Mouse (Mus musculus) heart, embryonic 10.5 days (tissue): Measurements from ENCODE around the gene Ric8b. TPM values are rescaled to one million over a fixed set of nuclear protein-coding genes. Genes with fewer than 3 reads are reported as not detected.

Experiments
- DNase-seq: peaks from one replicate; pipeline ENCODE4 v3.0.0-alpha.2; 2017; ENCODE audit warnings: low spot score
- H3K27ac ChIP-seq: fragments of 300-500 bp; sonication (generic); 2 replicates; pipeline ENCODE4 v1.5.1; 2016; ENCODE audit warnings: mild to moderate bottlenecking
- H3K27me3 ChIP-seq: fragments of 300-500 bp; sonication (generic); 2 replicates; pipeline ENCODE4 v1.6.1; 2016; ENCODE audit warnings: mild to moderate bottlenecking; ENCODE audit not compliant: poor library complexity, insufficient read depth, severe bottlenecking
- H3K36me3 ChIP-seq: fragments of 300-500 bp; sonication (generic); 2 replicates; pipeline ENCODE4 v1.6.1; 2016; ENCODE audit warnings: mild to moderate bottlenecking, moderate library complexity
- H3K4me1 ChIP-seq: fragments of 300-500 bp; sonication (generic); 2 replicates; pipeline ENCODE4 v1.6.1; 2016; ENCODE audit warnings: mild to moderate bottlenecking
- H3K4me3 ChIP-seq: fragments of 300-500 bp; sonication (generic); 2 replicates; pipeline ENCODE4 v1.5.1; 2016; ENCODE audit warnings: mild to moderate bottlenecking, moderate library complexity
- H3K9me3 ChIP-seq: fragments of 300-500 bp; sonication (generic); 2 replicates; pipeline ENCODE4 v1.6.1; 2016; ENCODE audit warnings: mild to moderate bottlenecking, moderate library complexity
- WGBS: fragments of 180-500 bp; shearing (Covaris S2); methylation state at CpG from one replicate; pipeline ENCODE4 v1.1.7; 2016; 5-methylcytosine and 5-hydroxymethylcytosine counted together
- polyA plus RNA-seq: library from polyadenylated mRNA; unstranded; fragments of >200 nt; fragmentation: Nextera tagmentation; extraction: Ambion mirVana; gene quantifications from 2 replicates; pipeline ENCODE4 v1.2.1, GENCODE M21; 2016

Ric8b gene
- polyA plus RNA-seq, 1 experiment from 2014 or later, result 23.5 TPM

DNA sequence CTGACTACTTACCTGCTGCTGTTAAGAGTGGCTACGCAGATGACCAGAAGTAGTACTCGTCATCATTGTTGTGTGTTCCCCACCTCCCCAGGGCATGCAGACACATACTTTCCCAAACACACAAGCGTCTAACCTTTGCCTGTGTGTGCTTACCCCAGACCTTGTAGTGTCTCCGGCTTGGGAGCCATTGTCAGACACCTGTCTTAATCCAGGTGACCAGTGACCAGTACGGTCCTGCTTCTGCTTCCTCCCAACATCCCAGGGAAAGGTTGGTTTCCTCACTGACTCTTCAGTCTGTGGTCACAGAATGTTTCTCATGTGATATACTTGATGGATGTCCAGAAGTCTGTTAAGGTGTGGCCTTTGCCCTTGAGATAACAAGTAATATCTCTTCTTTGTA is 62.9 kb downstream of the Ric8b start:
- WGBS, result 92% methylated on average over 5 of the region's 5 CpGs
- Histone ChIP-seq H3K36me3 (peaks cover 47% of the 10 kb centered on the region), H3K27me3 (no peaks in the 10 kb centered on the region), H3K4me1 (peaks cover 11% of the 10 kb centered on the region), H3K4me3 (no peak overlapping the region), H3K27ac (no peak overlapping the region), H3K9me3 (no peaks in the 10 kb centered on the region)
- no peak for DNase-seq

DNA sequence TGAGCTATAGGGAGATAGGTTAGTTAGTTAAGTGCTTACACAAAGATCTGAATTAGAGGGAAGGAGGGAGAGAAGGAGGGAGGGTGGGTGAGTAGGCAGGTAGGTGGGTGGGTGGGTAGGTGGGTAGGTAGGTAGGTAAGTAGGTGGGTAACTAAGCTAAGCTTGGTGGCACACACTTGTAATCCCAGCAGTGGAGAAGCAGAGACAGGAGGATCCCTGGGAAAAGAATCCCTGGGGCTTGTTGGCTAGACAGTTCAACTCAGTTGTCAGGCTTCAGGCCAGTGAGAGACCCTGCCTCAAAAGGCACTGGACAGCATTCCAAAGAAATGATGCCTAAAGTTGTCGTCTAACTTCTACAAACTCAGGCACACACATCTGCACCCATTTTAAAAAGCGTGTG is 64.0 kb downstream of the Ric8b start:
- 90% methylated on average over 2 of the region's 2 CpGs for WGBS

DNA sequence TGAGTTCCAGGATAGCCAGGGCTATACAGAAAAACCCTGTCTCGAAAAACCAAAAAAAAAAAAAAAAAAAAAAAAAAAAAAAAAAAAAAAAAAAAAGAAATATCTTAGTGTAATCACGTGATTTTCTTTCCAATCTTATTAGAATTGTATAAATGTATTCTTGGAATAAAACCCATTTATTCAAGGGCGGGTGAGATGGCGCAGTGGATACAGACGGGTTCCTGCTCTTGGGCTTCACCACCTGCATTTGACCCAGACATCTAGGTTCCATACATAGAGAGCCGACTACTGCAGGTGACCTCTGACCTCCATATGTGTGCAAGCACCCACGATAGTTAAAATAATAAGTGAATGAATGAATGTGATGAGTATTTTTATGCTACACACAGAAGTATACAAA is 65.3 kb downstream of the Ric8b start:
- Histone ChIP-seq H3K27me3 (no peaks in the 10 kb centered on the region), H3K27ac (no peak overlapping the region), H3K4me3 (no peak overlapping the region), H3K36me3 (peaks cover 60% of the 10 kb centered on the region), H3K4me1 (peaks cover 11% of the 10 kb centered on the region), H3K9me3 (no peaks in the 10 kb centered on the region)
- WGBS, result 92% methylated on average over 7 of the region's 7 CpGs
- no peak for DNase-seq

More for the DNA sequence above, 64.0 kb downstream of the Ric8b start:
- Histone ChIP-seq H3K36me3 (peaks cover 54% of the 10 kb centered on the region), H3K9me3 (no peaks in the 10 kb centered on the region), H3K27me3 (no peaks in the 10 kb centered on the region), H3K27ac (no peak overlapping the region), H3K4me3 (no peak overlapping the region), H3K4me1 (peaks cover 11% of the 10 kb centered on the region)
- DNase-seq, result no peak

DNA sequence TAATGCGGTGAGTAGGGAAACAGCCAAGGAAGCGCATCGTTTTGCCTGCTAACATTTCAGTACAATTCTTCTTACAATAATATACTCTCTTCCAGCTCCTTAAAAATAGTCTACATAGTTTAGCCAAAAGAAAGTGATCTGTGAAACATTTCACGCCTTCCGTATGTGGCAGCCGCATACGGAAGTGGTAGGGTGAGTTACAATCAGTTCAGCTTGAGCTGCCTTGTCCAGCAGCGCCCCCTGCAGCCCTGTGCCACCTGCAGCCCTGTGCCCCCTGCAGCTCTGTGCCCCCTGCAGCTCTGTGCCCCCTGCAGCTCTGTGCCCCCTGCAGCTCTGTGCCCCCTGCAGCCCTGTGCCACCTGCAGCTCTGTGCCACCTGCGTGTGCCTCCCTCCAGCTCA is 68.5 kb downstream of the Ric8b start:
- no peaks in the 10 kb centered on the region for H3K27me3 ChIP-seq
- no peak overlapping the region for H3K27ac ChIP-seq
- peaks cover 15% of the 10 kb centered on the region for H3K4me1 ChIP-seq
- no peaks in the 10 kb centered on the region for H3K9me3 ChIP-seq
- no peak for DNase-seq
- 82% methylated on average over 9 of the region's 9 CpGs for WGBS
- H3K4me3 ChIP-seq, result no peak overlapping the region
- H3K36me3 ChIP-seq, result peaks cover 52% of the 10 kb centered on the region

DNA sequence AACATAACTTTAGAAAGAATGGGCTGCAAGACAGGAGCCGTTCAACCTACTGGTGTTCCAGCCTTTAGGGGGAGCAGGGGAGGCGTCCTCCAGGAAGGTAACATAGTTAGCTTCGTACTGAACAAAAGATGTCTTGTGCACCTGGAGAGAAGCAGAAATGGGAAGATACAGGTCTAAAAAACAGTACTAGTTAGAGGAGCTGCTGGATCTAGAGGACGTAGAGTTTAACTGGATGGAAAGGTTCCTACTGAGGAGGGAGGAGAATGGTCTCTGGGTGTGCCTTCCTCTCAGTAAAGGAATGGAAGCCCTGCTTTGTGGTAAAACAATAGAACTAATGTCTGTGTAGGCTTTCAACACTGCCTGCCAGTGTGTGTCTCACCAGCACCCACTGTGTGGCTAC is 70.2 kb downstream of the Ric8b start:
- 88% methylated on average over 4 of the region's 4 CpGs for WGBS
- H3K36me3 ChIP-seq, result peaks cover 48% of the 10 kb centered on the region
- H3K9me3 ChIP-seq, result no peaks in the 10 kb centered on the region
- no peak overlapping the region for H3K4me3 ChIP-seq
- H3K4me1 ChIP-seq, result peaks cover 15% of the 10 kb centered on the region
- H3K27ac ChIP-seq, result no peak overlapping the region
- no peaks in the 10 kb centered on the region for H3K27me3 ChIP-seq
- DNase-seq, result no peak

DNA sequence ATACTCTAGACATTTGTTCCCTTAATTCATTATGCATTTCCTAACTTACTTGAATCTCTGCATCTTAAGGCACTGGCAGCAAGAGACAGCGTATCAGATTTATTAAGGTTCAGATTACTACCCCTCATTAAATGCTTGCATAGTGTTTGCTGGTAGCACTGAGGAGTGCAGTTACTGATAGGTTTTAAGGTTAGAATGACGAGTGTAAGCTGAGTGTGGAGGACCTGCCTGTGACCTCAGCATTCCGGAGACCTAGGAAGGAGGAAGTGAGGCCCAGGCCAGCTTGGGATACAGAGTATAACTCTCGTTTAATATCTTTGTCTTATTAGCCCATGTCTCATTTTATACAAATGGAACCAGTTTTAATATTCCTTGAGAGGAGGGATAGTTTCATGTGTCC is 71.2 kb downstream of the Ric8b start:
- WGBS, result 68% methylated on average over 4 of the region's 4 CpGs
- peaks cover 38% of the 10 kb centered on the region for H3K36me3 ChIP-seq
- H3K27ac ChIP-seq, result no peak overlapping the region
- peaks cover 11% of the 10 kb centered on the region for H3K4me1 ChIP-seq
- H3K27me3 ChIP-seq, result no peaks in the 10 kb centered on the region
- no peak for DNase-seq
- H3K9me3 ChIP-seq, result no peaks in the 10 kb centered on the region
- H3K4me3 ChIP-seq, result no peak overlapping the region

DNA sequence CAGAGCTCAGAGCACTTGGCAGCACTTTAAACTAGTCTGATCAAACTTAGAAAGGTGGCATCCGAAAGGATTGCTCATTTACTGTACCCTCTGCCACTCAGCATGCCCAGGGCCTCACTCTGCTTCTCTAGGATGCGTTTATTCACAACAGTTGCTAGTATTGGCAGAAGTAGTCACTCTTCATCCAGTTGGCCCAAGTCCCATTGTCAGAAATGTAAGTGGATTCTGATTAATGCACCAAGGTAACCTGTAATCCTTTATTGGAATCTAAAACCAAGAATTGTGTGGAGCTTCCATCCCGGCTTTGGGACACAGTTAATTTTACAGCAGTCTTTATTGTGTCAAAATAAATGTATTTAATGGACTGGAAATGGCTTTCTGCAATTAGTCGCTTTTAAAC is 76.9 kb downstream of the Ric8b start:
- peaks cover 30% of the 10 kb centered on the region for H3K4me1 ChIP-seq
- 86% methylated on average over 4 of the region's 4 CpGs for WGBS
- H3K27me3 ChIP-seq, result no peaks in the 10 kb centered on the region
- H3K9me3 ChIP-seq, result no peaks in the 10 kb centered on the region
- H3K36me3 ChIP-seq, result peaks cover 22% of the 10 kb centered on the region
- no peak for DNase-seq
- no peak overlapping the region for H3K27ac ChIP-seq
- H3K4me3 ChIP-seq, result no peak overlapping the region

DNA sequence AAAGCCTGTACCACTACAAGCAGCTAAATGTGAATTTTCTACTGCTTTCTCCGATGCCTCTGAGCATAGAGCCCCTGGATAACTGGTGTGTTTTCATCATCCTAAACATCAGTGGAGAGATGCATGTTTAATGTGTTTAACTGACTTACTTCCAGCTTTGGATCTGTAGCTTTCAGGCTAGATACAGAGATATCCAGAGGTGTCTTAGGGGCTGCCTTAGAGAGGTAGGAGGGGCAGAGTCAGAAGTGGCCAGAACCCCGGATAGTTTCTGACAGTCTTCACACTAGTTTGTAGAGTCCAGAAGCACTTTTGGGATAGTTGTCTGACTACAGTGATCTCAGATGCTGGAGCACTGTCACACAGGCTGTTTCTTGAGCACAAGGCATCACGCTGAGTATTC is 77.6 kb downstream of the Ric8b start:
- no peak for DNase-seq
- H3K36me3 ChIP-seq, result peaks cover 16% of the 10 kb centered on the region
- peaks cover 35% of the 10 kb centered on the region for H3K4me1 ChIP-seq
- 92% methylated on average over 3 of the region's 3 CpGs for WGBS
- no peak overlapping the region for H3K27ac ChIP-seq
- no peaks in the 10 kb centered on the region for H3K9me3 ChIP-seq
- no peaks in the 10 kb centered on the region for H3K27me3 ChIP-seq
- H3K4me3 ChIP-seq, result no peak overlapping the region

DNA sequence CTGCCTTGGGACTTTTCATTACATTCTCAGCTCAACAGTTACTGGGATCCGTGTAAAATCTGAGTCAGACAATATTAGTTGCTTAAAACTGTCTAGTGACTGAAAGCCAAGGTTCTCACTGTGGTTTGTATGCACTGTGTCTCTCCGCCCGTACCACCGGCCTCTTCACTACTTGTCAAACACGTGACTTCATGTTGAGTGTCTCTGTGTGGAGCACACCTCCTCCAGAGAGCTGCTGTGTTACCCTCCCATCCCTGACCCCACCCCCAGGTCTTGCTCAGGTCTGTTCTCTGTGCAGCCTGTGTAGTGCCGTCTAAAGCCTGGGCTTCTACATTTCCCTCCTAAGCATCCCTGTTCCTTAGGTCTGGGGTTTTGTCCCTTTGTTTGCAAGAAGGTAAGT is 79.0 kb downstream of the Ric8b start:
- Histone ChIP-seq H3K27me3 (no peaks in the 10 kb centered on the region), H3K4me1 (peaks cover 35% of the 10 kb centered on the region), H3K27ac (no peak overlapping the region), H3K4me3 (no peak overlapping the region), H3K36me3 (peaks cover 16% of the 10 kb centered on the region), H3K9me3 (no peaks in the 10 kb centered on the region)
- no peak for DNase-seq
- 81% methylated on average over 6 of the region's 6 CpGs for WGBS

DNA sequence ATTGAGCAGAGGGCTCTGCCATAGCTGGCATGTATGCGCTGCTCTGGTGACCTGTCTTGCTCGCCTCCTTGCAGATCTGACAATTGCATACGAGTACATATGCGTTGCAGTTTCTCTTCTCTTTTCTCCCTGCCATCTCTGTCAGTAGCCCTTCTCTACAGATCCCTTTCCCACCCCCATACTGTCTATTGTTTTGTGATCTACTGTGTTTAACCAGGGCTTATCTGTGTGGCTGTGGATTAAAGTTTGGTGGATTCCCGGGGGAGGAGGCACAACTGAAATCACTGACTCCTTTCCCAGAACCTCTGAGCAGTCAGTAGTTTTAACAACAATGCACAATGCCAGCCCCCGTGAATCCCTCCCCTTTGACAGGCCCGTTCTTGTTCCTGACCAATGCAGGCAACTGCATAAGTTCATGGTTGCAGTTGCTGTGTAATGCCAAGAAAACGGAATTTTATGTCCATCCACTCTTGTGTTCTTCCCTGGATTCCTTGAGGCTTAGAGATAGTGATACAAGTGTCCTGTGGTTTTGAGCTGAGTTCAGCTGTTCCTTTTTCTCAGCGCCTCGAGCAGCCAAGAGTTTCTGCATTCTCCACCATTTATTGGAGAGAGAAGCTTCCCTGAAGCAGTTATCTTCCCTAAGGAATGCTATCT is 80.3 kb downstream of the Ric8b start:
- 57% methylated on average over 10 of the region's 10 CpGs for WGBS
- H3K9me3 ChIP-seq, result no peaks in the 10 kb centered on the region
- peaks cover 42% of the 10 kb centered on the region for H3K4me1 ChIP-seq
- peak overlapping the region; percentile 16; the same call in 1 of the 2 replicates for H3K27ac ChIP-seq
- H3K36me3 ChIP-seq, result peaks cover 7% of the 10 kb centered on the region; the same call in 1 of the 2 replicates
- H3K27me3 ChIP-seq, result no peaks in the 10 kb centered on the region
- DNase-seq, result no peak
- no peak overlapping the region for H3K4me3 ChIP-seq

DNA sequence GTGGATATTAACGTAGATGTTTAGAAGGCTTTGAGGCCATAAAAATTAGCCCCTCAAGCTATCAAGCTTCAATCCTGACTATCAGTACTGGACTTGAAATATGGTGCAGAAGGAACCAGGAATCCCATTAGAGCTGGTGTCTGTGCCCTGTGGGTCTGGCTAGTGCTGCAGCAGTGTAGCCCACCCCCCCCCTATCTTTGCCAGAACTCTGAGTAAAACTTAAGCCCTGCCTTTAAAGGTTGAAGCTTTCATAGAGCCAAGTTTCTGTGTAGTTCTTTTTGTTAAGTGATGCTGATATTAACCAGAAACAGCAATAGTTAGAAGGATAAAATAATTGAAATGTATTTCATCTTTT is 80.8 kb downstream of the Ric8b start:
- Histone ChIP-seq H3K27me3 (no peaks in the 10 kb centered on the region), H3K4me1 (peaks cover 43% of the 10 kb centered on the region), H3K9me3 (no peaks in the 10 kb centered on the region), H3K36me3 (peaks cover 7% of the 10 kb centered on the region; the same call in 1 of the 2 replicates), H3K4me3 (no peak overlapping the region), H3K27ac (no peak overlapping the region)
- 76% methylated on average over 1 of the region's 1 CpGs for WGBS
- no peak for DNase-seq

DNA sequence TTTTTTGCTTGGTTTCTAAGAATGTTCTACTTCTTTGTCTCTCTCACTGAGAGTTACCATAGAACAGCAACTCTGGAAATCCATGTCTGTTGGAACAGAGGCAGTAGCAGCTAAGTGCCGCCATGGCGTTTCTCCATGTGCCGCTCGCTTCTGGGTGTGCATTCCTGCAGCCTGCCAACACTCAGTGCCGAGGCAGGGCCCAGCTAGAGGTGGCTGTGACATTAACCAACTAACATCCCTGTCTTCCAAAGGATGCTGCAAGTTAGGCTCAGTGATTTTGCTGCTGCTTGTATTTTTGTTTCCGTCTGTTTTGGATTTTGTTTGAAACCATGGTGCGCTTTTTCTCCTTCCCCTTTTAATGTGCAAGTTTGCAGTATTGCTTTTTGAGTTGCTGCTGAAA is 84.5 kb downstream of the Ric8b start:
- peak; percentile 78 for DNase-seq
- H3K27ac ChIP-seq, result no peak overlapping the region
- 53% methylated on average over 7 of the region's 7 CpGs for WGBS
- H3K36me3 ChIP-seq, result 0 out of 2 replicates have a peak, but pooled peaks cover 8% of the 10 kb centered on the region
- H3K27me3 ChIP-seq, result no peaks in the 10 kb centered on the region
- H3K4me3 ChIP-seq, result no peak overlapping the region
- H3K9me3 ChIP-seq, result no peaks in the 10 kb centered on the region
- peaks cover 39% of the 10 kb centered on the region for H3K4me1 ChIP-seq

DNA sequence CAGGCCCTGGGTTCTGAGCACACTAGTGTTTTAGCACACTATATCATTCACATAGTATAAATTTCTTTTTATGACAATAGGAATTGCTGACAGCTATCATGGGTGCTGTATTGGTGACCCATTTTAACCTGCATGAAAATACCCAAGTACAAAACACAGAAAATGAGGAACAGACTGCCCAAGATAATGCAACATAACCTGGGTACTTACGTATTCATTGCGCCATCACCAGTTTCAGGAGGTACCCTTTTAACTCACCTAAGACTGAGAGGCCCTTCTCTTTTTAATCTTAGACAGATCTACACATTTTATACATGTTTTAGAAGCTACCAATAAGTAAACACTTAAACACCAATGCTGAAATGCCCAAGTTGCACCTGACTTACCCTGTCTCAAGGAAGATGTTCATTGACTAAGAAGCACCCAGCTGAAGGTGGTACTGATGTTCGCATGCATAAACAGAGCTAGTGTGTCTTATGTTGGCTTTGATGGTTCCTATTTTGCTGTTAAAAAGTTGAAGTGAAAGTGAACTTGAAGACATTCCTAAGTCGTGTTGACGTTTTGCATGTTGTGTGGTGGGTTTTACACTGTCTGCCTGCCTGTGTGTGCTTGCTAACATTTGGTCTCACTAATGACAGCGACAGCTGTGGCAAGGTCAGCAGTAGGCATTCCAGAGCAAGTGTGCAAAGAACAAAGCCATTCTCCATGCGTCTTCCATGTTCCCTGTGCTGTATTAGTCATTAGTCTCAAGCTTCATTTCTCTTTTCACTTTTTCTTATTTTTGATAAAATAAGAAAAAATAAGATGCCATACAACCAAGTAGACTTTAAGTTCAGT is 86.0 kb downstream of the Ric8b start:
- H3K27ac ChIP-seq, result no peak overlapping the region
- H3K4me1 ChIP-seq, result peaks cover 28% of the 10 kb centered on the region; the same call in 1 of the 2 replicates
- H3K4me3 ChIP-seq, result no peak overlapping the region
- no peaks in the 10 kb centered on the region for H3K27me3 ChIP-seq
- H3K9me3 ChIP-seq, result no peaks in the 10 kb centered on the region
- 0 out of 2 replicates have a peak, but pooled peaks cover 8% of the 10 kb centered on the region for H3K36me3 ChIP-seq
- no peak for DNase-seq
- 88% methylated on average over 7 of the region's 7 CpGs for WGBS
